Mouse (Mus musculus): ENCODE results near the gene Rab27a. TPM values are rescaled to one million over a fixed set of nuclear protein-coding genes. Genes with fewer than 3 reads are reported as not detected.

The Rab27a gene
- polyA plus RNA-seq, 1 experiment from 2014 or later, result 8.8 TPM

GRCm38 (mm10) chr9:73079801-73080325 is 35.2 kb downstream of the Rab27a start:
- no peak for ATAC-seq (ENCODE audit: low FRiP score, low read depth)
- no peaks in the 10 kb centered on the region for H3K27me3 ChIP-seq
- H3K4me2 ChIP-seq (replicated peaks), result no peak overlapping the region
- no peak overlapping the region for H3K9ac ChIP-seq
- H3K27ac ChIP-seq, result no peak overlapping the region
- no peaks in the 10 kb centered on the region for H3K36me3 ChIP-seq
- no peak overlapping the region for H3K4me3 ChIP-seq
- 58% methylated on average over 7 of the region's 7 CpGs for WGBS
- H3K9me3 ChIP-seq, result no peaks in the 10 kb centered on the region
- no peaks in the 10 kb centered on the region for H3K4me1 ChIP-seq

DNA sequence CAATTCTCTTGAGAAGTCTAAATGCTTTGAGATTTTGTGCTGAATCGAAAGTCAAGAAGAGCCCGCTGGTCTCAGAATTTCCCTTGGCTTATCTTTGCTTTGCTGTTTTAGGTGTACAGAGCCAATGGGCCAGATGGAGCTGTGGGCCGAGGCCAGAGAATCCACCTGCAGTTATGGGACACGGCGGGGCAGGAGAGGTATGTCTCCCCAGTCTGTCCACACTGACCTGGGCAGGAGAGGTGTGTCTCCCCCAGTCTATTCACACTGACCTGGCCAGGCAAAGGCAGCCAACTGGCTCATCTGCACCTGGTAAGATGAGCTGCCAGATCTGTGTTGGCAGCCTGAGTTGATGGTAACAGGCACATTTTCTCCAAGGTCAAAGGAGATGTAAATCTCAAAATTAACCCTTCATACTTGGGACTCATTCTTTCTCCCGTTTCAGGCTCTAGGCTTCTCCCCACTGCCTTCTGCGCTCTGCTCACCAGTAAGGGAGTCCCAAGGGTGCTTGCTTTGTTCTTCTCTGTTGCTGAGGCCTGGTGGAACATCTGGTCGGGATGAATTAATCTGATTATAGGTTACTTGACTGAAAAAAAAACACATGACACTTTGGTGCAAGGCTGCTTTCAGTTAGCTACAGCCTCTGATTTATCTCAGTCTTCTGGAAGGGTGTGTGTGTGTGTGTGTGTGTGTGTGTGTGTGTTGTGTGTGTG is 37.8 kb downstream of the Rab27a start:
- Histone ChIP-seq H3K27me3 (no peaks in the 10 kb centered on the region), H3K27ac (no peak overlapping the region), H3K4me2 (replicated peaks) (no peak overlapping the region), H3K4me3 (no peak overlapping the region), H3K9ac (no peak overlapping the region), H3K9me3 (no peaks in the 10 kb centered on the region), H3K36me3 (peaks cover 3% of the 10 kb centered on the region; the same call in 1 of the 2 replicates), H3K4me1 (no peaks in the 10 kb centered on the region)
- no peak for ATAC-seq (ENCODE audit: low FRiP score, low read depth)
- WGBS, result 81% methylated on average over 8 of the region's 8 CpGs

GRCm38 (mm10) chr9:73083956-73084355 is 39.3 kb downstream of the Rab27a start:
- Histone ChIP-seq H3K27me3 (no peaks in the 10 kb centered on the region), H3K9me3 (no peaks in the 10 kb centered on the region), H3K27ac (no peak overlapping the region), H3K4me1 (no peaks in the 10 kb centered on the region), H3K4me2 (replicated peaks) (no peak overlapping the region), H3K36me3 (peaks cover 3% of the 10 kb centered on the region; the same call in 1 of the 2 replicates), H3K9ac (no peak overlapping the region), H3K4me3 (no peak overlapping the region)
- WGBS, result 70% methylated on average over 6 of the region's 6 CpGs
- no peak for ATAC-seq (ENCODE audit: low FRiP score, low read depth)

DNA sequence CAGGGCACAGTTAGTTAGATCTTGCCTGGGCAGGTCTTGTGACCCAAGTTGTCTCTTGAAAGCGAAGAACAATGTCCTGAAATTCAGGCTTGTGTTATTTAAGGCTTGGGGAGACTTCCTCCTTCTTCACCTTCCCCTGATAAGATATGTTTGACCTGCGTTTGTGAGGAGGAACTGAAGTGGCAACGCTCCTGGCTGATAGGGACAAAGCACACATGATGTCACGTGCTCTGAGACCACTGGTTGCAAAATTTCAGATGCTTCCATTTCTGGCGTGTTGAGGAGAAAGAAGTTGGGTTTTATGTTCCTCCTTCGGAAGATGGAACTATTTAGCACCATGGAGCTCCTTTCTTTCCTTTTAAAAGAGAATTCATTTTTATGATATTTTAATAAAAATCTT is 41.2 kb downstream of the Rab27a start:
- Histone ChIP-seq H3K4me1 (no peaks in the 10 kb centered on the region), H3K9me3 (no peaks in the 10 kb centered on the region), H3K27me3 (no peaks in the 10 kb centered on the region), H3K4me2 (replicated peaks) (no peak overlapping the region), H3K27ac (no peak overlapping the region), H3K36me3 (peaks cover 3% of the 10 kb centered on the region; the same call in 1 of the 2 replicates), H3K9ac (no peak overlapping the region), H3K4me3 (no peak overlapping the region)
- no peak for ATAC-seq (ENCODE audit: low FRiP score, low read depth)
- WGBS, result 84% methylated on average over 6 of the region's 6 CpGs

DNA sequence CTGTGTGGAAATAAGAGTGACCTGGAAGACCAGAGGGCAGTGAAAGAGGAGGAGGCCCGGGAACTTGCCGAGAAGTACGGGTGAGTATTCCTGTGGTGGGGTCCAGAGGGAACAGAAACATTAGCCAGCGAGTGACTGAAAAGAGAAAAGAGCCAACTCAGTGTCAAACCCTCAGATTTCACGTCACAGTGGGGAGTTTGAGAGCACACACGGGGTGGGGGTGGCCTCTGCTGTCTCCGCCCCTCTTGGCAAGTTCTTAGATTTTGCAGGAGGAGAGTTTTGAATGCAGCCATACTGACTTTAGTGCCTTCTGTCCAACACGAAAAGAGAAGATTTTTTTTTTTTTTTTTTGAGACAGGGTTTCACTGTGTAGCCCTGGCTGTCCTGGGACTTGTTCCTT is 42.5 kb downstream of the Rab27a start:
- no peak overlapping the region for H3K4me3 ChIP-seq
- ATAC-seq (ENCODE audit: low FRiP score, low read depth), result no peak
- no peak overlapping the region for H3K9ac ChIP-seq
- WGBS, result 57% methylated on average over 8 of the region's 8 CpGs
- H3K4me2 ChIP-seq (replicated peaks), result no peak overlapping the region
- no peaks in the 10 kb centered on the region for H3K27me3 ChIP-seq
- no peak overlapping the region for H3K27ac ChIP-seq
- H3K9me3 ChIP-seq, result no peaks in the 10 kb centered on the region
- H3K4me1 ChIP-seq, result no peaks in the 10 kb centered on the region
- peaks cover 3% of the 10 kb centered on the region; the same call in 1 of the 2 replicates for H3K36me3 ChIP-seq

- no peaks in the 10 kb centered on the region for H3K4me1 ChIP-seq
- 75% methylated on average over 5 of the region's 5 CpGs for WGBS
- no peak overlapping the region for H3K27ac ChIP-seq
- H3K27me3 ChIP-seq, result no peaks in the 10 kb centered on the region
- H3K4me2 ChIP-seq (replicated peaks), result no peak overlapping the region
- no peaks in the 10 kb centered on the region for H3K9me3 ChIP-seq
- ATAC-seq (ENCODE audit: low FRiP score, low read depth), result no peak
- H3K9ac ChIP-seq, result no peak overlapping the region
- peaks cover 3% of the 10 kb centered on the region; the same call in 1 of the 2 replicates for H3K36me3 ChIP-seq
- H3K4me3 ChIP-seq, result no peak overlapping the region
These were observed 42.9 kb downstream of the Rab27a start for GRCm38 (mm10) chr9:73087581-73087980.

DNA sequence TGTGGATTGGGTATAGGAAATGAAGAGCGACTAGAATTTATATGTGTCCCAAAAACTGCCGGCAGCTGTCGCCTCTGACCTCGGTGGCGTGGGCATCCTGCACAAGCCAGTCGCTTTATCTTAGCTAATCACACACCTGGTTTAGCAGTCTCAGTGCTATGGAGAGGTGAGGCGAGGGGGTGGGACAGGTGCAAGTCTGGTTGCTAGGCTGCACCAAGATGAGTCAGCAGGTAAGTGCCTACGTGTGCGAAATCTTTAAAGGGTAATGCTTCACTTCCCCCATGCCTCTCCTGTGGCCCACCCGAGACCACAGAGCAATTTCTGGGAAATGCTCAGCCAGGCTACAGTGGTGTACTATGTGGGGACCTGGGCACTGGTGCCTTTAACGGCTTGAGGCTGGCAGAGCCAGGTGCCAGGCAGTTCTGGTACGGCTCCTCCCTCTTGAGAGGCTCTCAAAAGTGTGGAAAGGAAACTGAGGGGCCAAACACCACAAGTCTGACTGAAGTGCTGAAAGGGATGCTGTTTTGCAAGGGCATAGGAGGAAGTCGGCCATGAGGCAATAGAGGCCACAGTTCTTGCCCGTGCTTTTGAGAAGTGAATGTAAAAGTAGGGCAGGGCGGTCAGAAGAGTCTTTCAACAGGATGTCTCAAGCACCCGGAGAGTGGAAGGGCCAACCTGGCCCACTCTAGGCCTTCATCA is 44.7 kb downstream of the Rab27a start:
- no peaks in the 10 kb centered on the region for H3K27me3 ChIP-seq
- H3K36me3 ChIP-seq, result peaks cover 3% of the 10 kb centered on the region; the same call in 1 of the 2 replicates
- no peak overlapping the region for H3K27ac ChIP-seq
- no peak for ATAC-seq (ENCODE audit: low FRiP score, low read depth)
- WGBS, result 68% methylated on average over 16 of the region's 16 CpGs
- no peak overlapping the region for H3K4me2 ChIP-seq (replicated peaks)
- H3K9ac ChIP-seq, result no peak overlapping the region
- no peaks in the 10 kb centered on the region for H3K9me3 ChIP-seq
- no peak overlapping the region for H3K4me3 ChIP-seq
- H3K4me1 ChIP-seq, result no peaks in the 10 kb centered on the region

GRCm38 (mm10) chr9:73090121-73090520 is 45.5 kb downstream of the Rab27a start:
- Histone ChIP-seq H3K4me1 (no peaks in the 10 kb centered on the region), H3K36me3 (peaks cover under 1% of the 10 kb centered on the region; the same call in 1 of the 2 replicates), H3K9me3 (no peaks in the 10 kb centered on the region), H3K27me3 (no peaks in the 10 kb centered on the region; the same call in 1 of the 2 replicates), H3K27ac (no peak overlapping the region), H3K4me3 (no peak overlapping the region), H3K9ac (no peak overlapping the region), H3K4me2 (replicated peaks) (no peak overlapping the region)
- no peak for ATAC-seq (ENCODE audit: low FRiP score, low read depth)
- WGBS, result 84% methylated on average over 10 of the region's 10 CpGs

- Histone ChIP-seq H3K27me3 (peaks cover 8% of the 10 kb centered on the region), H3K9me3 (no peaks in the 10 kb centered on the region), H3K4me2 (replicated peaks) (no peak overlapping the region), H3K36me3 (no peaks in the 10 kb centered on the region), H3K4me1 (no peaks in the 10 kb centered on the region), H3K9ac (no peak overlapping the region), H3K27ac (no peak overlapping the region), H3K4me3 (no peak overlapping the region)
- no peak for ATAC-seq (ENCODE audit: low FRiP score, low read depth)
- 0% methylated on average over 1 of the region's 1 CpGs for WGBS
These were observed 47.1 kb downstream of the Rab27a start for GRCm38 (mm10) chr9:73091747-73092146.

DNA sequence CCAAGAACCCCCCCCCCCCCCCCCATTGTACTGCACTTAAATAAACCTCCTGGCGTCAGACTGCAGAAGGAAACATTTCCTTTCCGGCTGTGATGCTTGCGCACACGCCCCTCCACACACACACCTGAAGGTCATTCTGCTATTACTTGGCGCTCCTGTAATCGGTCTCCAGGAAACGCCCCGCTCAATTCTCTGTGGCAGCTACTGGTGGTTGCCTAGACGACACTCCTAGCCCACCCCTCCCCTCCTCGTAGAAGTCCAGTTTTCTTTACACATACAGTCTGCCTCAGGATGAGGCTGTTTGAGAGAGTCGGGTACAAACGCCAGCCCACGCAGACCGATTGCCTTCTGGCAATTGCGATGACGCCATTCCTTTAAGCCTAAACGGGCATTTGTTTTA is 49.9 kb downstream of the Rab27a start:
- Histone ChIP-seq H3K4me3 (no peak overlapping the region), H3K9ac (no peak overlapping the region), H3K4me2 (replicated peaks) (no peak overlapping the region), H3K27me3 (peaks cover 8% of the 10 kb centered on the region), H3K9me3 (no peaks in the 10 kb centered on the region), H3K36me3 (no peaks in the 10 kb centered on the region), H3K27ac (no peak overlapping the region), H3K4me1 (no peaks in the 10 kb centered on the region)
- WGBS, result 39% methylated on average over 17 of the region's 17 CpGs
- no peak for ATAC-seq (ENCODE audit: low FRiP score, low read depth)

DNA sequence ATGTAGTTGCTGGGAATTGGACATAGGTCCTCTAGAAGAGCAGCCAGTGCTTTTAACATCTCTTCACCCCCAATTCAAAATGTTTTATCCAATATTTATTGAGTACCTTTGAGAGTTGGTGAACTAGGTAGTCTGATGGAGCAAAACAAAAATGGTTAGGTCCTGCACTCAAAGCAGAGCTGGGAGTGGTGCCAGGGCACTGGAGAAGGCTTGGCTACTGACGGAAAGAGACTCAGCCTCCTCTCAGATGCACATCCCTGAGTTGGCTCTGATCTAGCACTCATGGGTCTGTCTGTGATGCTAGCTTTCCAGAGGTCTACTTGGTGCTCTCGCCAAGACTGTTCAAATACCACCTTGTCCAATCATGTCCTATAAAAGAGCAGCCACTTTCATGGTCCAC is 53.2 kb downstream of the Rab27a start:
- H3K4me1 ChIP-seq, result no peaks in the 10 kb centered on the region
- no peak overlapping the region for H3K9ac ChIP-seq
- peaks cover 19% of the 10 kb centered on the region for H3K27me3 ChIP-seq
- H3K27ac ChIP-seq, result no peak overlapping the region
- no peak overlapping the region for H3K4me2 ChIP-seq (replicated peaks)
- no peak for ATAC-seq (ENCODE audit: low FRiP score, low read depth)
- no peaks in the 10 kb centered on the region for H3K9me3 ChIP-seq
- no peak overlapping the region for H3K4me3 ChIP-seq
- no peaks in the 10 kb centered on the region for H3K36me3 ChIP-seq
- 74% methylated on average over 2 of the region's 2 CpGs for WGBS

DNA sequence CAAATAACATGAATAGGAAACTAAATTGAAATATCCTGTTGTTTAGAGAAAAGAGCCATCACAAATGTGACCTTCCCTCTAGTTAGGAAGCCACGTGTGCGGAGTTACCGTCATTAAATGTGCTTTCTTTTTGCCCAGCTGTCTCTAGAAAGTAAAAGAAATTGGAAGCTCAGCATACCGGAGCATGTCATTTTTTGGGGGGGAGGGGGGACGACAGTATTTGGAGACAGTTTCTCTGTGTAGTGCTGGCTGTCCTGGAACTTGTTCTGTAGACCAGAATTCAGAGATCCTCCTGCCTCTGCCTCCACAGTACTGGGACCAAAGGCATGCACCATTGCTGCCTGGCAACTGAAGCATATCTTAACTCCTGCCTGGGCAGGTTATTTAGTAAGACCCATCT is 56.9 kb downstream of the Rab27a start, which contains the start of gene Khdc3:
Gene Khdc3 (plus strand): TSS at position 301 of the 400 bp plus-strand sequence.
- Histone ChIP-seq H3K9me3 (no peaks in the 10 kb centered on the region), H3K36me3 (no peaks in the 10 kb centered on the region), H3K4me2 (replicated peaks) (no peak within 1 kb of the TSS), H3K27ac (no peak within 1 kb of the TSS), H3K4me1 (peaks cover 8% of the 10 kb centered on the region), H3K27me3 (peaks cover 45% of the 10 kb centered on the region), H3K9ac (no peak within 1 kb of the TSS), H3K4me3 (no peak within 1 kb of the TSS)
- 89% methylated on average over 5 of the region's 5 CpGs for WGBS
- ATAC-seq (ENCODE audit: low FRiP score, low read depth), result no peak
